Mouse (Mus musculus) cerebellum, adult 9-10 months (tissue): ENCODE measurements at regions not wholly inside any gene's neighbourhood (a gene's known extent, or its start where the extent isn't known, plus 50 kb on each side); places are given as distances from the start of the nearest gene placed in this dataset.

Experiments
- DNase-seq: peaks from one replicate; pipeline ENCODE4 v3.0.0; 2022

DNA sequence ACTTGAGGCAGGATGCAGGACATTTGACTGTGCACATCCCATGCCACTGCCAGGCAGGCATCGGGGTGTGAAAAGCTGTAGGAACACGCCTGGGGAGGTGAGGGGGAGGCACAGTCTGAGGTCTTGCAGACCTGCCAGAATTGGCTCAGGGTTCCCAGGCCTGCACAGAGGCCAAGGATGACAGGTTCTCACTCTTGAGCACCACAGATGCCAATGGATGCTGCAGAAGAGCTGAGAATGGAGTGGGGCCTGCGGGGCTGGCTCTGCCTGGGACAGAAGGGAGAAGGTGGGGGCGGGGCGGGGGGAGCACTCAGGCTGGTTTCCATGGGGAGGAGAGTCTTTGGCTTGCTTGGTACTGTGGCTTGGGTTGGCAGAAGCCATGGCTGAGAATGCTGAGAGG, 469.2 kb upstream of the Syt1 start:
- peak; percentile 47 for DNase-seq

DNA sequence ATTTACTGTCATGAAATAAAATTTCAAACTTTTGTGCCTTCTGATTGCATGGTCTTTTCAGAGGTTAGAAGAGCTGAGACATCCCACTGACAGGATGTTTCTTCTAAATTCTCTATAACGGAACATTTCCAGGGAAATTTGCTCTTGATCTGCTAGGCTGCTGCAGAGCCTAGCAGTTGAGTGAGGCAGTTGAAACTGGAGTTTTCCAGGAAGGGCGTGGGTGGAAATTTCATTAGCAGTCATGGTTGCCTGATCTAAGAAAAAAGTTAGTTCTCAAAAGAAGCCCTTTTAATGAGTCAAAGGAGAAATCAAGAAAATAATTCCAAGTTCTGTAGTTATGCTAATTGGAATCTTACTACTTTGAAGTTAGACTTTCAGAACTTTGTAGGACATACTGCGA, 455.7 kb upstream of the Syt1 start:
- no peak for DNase-seq

DNA sequence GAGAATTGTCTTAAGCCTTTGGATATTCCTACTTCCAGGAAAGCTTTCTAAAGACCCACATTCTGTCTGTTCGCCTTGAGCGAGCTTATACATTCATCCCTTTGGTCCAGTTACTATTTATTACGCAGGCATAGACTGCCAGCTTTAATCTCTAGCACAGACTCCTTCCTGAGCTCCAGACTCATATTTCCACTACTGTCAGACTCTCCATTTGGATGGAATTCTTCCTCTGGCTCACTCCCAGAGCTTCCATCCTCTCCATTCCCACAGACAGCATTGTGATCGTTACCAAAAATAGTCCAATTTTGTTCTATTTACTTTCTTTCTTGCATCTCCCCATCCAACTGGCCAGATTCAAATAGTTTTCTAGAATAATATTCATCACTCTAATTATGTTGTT, 420.3 kb upstream of the Syt1 start:
- DNase-seq = peak; percentile 13

DNA sequence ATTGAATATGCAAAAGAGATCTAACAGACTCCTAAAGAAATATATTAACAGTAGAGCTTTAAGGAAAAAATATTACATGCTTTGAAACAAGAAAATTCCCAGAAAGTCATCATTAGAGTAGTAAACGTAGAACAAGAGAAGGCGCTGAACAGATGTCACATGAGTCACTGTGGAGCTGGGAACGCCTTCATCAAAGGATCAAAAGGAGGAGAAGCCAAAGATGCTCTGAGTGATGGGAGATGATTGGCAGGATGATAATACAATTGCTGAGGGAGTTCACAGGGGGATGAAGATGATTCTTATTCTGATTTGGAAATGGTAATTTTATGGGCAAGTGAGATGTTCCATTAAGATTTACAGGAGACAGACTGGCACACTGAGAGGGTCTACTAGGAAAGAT, 417.1 kb upstream of the Syt1 start:
- DNase-seq = no peak

DNA sequence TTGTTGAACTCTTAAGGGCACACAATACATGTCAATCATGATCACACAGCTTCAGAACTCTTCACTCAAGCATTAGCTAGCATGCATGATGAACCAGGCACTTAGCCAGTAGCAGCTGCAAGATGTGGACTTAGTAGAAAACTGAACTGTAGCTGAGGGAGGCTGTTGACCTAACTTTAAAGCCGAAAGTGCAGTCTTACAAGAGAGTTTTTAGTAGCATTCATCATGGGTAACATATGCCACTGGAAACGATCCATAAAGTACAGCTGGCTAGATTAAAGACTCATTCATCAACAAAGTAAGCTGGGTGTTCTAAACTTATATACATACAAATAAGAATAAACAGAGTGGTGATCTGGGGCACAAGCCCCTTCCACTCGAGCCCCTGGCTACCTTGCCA, 396.2 kb upstream of the Syt1 start:
- no peak for DNase-seq

DNA sequence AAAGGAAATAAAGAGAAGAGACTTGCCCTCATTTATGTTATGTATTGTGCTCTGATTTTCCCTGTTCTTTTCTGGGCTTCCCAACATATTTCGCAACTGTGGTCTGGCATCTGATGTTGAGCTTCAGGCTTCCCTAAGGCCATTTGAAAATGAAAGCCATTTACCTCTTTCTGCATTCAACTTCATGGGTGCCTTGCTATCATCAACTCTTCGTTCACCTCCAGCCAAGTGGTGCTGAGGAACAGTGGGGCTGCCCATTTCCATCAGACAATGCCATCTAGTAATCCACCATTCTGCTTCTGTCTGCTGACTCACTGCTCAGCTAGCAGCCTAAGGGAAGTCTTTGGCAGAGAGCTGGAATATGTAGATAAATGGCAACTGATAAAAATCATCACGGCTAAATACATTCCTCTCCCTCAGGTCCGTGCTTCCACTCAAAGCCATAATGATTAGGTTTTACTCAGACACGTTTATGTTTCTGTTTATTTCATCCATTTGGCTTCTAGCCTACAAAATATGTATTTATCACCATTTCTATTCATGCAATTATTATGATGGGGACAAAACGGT, 394.4 kb upstream of the Syt1 start:
- DNase-seq = no peak

DNA sequence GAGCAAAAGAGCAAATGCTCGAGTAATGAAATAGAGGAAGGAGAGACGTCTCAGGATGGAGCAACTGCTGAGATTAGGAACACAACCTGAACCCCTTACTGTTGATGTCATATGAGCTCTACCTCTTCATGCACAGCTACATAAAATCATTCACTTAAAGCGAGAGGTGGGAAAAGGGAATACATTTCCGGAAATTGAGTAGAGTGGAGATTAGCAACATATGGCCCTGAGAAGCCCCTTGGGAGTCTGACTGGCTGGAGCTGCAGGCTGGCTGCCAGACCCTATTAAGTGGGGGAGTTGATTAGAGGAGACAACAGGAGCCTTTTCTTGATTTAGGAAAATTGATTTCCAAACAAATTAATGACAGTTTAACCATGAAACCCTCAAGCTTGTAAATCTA, 373.0 kb upstream of the Syt1 start:
- no peak for DNase-seq

DNA sequence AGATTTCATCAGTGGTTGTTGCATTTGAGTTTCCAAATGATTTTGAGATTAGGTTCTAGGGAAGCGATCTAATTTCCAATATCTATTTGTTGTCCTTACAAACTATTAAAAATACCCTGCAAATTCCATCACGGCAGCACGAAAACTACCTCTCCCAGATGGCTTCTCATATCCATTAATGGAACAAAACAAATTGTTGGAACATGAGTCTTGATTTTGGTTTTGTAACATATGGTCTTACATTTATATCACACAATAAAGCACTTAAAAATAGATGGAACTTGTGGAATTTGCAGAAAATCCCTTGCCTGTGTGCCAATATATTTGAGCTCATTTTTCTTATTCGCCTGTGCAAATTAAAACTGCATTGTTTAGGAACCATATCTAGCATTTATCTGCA, 368.1 kb upstream of the Syt1 start:
- peak; percentile 51 for DNase-seq

DNA sequence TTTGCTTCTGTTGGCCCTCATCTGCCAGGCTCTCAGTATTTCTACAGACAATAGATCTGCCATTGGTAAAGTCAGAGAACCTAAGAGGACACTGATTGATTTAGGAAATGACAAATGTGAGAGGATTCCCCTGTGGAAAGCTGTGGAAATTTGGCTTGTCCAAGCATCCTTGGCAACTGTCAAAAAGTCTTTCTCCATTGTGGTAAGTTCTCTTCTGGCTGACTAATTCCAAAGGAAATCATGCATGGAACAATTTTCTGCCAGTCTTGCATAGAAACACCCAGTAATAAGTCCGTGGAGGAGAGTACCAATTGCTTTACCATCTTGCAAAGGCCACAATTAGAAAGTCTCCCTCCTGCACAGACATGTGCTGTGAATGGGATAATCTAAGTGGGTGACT, 349.4 kb upstream of the Syt1 start:
- DNase-seq = no peak

DNA sequence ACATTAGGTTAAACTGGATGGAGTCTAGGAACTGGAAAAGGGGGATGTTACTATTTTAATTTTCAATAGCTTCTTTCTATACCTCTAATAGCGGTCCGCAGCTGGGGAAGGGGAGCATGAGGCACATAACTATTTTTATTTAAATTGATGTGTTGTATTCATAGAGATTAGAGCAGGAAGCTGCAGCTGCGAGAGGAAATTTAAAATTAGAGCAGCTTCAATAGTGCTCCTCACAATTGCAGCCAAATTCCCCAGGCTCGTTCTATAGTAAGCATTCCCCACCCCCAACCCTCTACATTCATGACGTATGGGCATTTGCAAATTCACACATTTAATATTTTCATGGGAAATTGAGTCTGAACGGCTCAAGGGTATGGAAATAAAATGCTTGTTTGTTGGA, 348.0 kb upstream of the Syt1 start:
- no peak for DNase-seq

DNA sequence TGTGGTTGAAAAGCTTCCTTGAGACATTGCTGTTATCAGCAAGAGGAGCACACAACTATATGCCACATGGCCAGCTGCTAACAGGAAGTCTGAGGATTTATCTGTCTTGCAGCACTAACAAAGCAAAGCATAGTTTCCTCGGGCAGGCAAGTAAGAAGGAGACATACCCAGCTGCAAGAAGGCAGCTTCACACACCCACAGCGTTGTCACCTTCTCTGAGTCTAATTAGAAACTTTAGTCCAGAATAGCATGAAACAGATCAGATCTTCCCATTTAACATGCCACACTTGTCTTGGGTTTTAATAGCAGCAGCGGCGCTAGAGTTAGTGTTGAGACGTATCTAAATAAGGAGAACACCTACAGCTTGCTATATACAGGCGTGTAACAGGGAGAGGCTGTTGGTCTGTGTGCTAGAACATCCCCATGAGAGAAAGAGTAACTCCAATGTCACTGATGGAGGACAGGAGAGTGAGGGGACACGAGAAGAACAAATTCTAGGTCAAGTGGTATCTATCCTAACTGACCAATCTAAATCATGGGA, 322.1 kb upstream of the Syt1 start:
- no peak for DNase-seq

DNA sequence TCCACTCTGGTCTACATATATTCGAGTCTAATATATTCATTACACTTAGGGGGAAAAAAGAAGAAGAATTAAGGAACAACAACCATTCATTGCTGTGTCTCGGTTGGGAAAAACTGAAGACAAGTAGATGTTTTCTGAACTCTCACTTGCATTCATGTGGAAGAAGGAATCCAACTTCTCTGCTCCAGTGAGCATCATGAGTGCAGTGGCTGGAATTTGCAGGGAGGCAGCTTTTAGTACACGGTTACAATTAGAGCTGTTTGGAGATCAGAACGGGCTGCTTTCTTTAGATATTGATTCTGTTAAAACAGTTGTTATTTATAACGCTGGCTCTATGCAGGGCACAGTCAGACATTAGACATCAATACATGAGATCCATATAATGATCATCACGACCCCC, 298.5 kb upstream of the Syt1 start:
- no peak for DNase-seq

DNA sequence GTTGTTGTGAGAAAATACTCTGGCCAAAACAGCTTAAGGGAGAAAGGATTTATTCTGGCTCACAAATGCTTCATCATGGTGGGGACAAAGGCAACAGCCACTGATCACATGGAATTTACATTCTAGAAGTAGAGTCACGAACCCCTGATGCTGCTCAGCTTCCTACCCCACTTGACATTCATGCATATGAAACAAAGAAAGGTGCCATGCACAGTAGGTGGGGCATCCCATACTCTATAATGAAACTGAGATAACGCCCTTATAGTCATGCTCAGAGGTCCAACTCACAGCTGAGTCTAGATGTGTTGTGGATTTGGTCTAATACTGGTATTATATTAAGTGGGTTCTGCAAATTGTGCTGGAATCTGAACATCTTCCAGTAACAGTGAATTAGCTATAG, 289.4 kb upstream of the Syt1 start:
- no peak for DNase-seq

DNA sequence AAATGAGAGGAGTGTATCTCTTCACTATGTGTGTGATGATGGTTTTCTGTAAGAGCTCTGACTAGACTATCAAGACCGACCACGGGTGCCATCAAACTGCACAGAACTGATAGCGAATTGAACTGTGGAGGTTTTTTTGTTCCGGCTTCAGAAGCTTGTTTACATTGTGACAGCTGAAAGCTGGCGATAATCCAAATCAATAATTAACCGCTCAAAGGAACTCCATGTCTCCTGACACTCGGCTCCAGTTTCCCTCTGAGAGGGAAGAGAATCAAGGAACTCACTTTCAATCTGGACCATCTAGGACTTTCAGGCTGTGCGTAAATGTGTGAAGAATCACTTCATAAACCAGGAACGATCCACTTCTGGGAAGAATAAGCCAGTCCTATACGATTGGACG, 289.0 kb upstream of the Syt1 start:
- DNase-seq = no peak

DNA sequence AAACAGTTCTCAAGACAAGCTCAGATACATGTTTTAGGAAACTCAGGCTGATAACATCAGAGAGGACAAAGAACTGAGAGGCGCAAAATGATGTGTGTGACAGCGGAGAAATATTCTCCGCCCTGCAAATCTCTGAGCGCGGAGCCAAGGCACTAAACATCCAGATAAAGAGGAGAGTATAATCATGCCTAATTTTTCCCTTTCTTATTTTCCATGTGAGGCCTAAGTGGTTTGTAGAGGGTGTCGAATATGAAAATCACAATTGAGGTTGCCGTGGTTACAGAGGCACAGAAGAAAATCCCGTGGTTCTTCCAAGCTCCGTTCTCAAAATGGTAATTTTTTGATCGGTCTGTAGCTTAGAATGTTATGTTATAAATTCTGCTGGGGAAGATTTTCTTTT, 272.6 kb upstream of the Syt1 start:
- no peak for DNase-seq

DNA sequence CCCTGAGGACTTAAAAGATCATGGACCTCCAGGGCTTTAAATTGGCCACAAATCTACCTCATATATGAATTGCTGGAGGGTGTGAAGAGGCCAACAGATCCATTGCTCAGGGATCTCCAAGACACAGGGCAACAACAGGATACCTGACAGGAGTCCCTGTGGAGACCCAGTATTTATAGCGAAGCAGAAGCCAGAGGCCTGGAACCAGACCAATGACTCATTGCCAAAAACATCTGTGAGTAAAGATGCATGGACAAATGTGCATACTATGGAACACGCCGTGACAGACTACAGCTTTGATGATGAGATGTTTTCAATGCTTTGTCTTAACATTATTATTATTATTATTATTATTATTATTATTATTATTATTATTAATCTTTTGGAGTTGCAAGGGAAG, 239.0 kb upstream of the Syt1 start:
- no peak for DNase-seq

DNA sequence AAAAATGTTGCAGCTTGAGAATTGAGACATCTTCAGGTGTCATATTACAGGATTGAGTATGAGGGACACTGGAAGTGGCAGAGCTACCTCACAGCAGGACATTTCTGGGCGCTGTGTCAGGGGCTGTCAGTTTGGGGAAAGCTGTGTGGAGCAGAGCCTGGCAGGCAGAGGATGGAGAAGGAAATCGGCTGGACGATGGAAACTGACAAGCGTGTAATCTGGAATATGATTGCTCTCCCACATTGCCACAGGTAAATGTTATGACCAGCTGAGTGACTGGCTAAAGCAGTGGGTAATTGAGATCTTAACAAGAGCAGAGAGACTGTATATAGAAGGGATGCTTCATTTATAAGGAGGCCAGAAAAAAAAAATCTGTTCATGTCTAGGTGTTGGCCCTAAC, 235.5 kb upstream of the Syt1 start:
- peak; percentile 89 for DNase-seq

DNA sequence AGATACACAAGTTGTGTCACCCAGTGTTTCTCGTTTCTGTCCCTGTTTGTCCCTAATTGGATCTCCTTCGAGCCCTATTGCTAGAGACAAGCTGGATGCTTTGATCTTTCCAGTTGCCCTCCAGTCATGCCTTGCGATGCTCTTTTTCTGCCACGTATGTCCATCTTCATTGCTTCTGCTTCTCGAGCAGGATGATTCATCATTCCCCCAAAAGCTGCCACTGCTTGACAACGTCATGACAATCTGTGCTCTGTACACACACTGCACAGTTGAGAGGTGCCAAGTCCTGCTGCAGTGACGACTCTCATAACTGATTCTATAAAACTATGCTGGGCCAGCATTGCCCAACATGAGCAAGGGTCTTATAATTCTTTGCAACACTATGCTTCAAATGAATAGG, 226.2 kb upstream of the Syt1 start:
- DNase-seq = no peak

DNA sequence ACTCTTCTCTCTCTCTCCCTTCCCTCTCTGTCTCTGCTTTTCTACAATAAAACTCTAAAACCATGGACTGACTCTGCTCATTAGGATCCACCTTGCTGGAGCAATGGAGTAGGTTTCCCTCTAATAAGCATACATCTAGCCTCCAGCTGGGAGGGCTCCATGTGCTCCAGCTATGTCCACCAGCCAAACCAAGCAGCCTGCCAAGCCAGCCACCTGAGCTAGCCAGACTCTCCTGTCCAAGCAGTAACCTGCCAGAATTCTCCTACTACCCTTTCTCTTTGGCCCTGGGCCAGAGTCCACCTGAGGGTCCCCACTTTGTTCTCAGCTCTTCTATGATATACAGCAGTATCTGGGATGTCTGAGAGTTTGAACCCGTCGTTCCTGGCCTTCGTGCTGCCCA, 216.2 kb upstream of the Syt1 start:
- peak; percentile 66 for DNase-seq

DNA sequence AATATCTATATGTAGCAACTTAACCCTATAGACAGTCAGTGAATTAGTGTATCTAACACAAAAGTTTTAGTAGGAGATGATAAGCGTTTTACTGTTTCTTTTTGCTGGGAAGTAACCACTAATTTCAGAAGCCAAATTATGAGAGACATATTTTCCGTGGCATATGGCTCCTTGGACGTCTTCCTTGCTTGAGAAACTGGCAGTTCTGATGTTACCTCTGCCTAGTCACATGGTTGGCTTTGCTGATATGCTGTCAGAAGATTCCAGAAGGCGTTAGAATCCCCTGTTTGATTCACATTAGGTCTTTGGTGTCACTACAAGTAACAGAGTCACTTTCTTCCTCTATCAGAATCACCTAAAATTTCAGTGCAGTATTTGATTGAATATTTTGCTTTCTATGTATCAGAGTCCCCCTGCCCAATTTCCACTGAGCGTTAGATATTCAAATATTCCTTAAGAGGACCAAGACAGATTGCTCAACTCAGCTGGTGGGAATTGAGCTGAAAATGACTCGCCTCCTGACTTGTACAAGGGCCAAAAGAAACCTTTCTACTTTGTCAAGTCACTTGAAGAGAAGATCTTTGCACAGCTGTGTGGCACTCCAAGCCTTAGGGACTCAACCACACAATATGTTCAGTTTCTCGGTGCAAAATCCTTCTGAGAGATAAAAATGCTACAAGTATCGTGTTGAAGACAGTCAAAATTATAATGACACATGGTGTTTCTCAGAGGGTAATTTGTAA, 178.2 kb upstream of the Syt1 start:
- DNase-seq = peak; percentile 82

DNA sequence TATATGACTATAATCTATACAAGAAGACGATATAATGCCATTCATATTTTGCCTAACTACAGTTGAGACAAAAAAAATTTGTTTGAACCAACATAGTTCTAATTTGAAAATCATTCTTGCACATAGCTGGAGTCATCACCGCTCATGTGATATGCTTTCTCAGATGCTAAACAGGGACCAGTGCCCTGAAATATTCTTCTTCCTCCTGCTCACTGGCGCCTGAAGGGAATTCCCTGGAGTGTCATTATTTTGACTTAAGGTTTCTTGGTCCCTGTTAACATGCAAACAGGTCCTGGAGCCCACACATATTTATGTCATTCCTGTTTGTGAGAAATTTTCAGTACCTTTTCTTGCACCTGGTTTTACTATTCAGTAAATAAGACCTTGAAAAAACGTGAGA, 177.5 kb upstream of the Syt1 start:
- DNase-seq = peak; percentile 41

DNA sequence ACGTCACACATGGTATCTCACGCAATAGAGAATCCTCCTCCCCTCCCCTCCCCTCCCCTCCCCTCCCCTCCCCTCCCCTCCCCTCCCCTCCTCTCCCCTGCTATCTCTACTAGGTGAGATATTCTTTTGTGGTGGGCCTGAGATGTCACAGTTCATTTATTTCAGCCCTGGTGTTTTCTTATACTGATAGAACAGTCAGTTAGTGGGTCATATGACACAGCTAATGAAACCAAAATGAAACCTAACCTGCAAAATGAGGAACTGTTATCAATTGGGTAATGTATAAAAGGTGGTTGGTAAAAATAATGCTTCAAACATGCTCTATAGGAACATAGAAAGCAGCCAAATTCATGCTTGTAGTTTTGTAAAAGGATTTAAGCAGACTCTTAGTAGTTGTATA, 174.5 kb upstream of the Syt1 start:
- DNase-seq = no peak

DNA sequence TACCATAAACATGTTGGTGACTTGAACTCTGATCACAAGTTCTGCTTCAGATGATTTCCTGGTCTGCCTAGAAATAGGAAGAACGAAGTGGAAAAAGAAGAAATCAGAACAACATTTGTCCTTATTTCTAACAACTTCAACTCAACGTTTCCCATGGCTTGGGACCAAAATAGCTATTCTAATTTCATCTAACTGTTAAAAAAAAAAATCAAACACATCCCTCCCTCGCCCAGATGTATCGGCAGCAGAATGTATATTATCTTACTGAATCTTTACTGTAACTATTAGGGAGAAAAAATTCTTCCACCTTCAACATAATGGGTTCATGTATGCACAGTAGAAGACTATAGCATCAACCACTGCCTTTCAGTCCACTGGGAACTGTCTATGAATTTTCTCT, 169.7 kb upstream of the Syt1 start:
- no peak for DNase-seq

DNA sequence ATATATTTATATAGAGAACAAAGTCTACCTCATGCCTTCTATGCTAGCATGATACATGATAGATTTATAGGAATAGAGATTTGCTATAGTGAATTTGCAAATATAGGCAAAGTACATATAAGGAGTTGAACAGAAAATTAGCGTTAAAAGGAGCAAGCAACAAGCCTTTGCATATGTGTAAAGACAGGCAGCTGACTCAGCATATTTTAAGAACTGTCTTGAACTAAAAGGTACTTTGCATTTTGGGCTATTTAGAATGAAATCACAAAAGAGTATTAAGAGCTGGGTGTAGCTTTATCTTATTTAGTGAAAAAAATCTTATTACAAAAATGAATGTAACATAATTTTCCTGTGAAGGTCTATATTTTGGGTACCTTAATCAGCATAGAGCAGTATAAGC, 149.9 kb upstream of the Syt1 start:
- DNase-seq = no peak

DNA sequence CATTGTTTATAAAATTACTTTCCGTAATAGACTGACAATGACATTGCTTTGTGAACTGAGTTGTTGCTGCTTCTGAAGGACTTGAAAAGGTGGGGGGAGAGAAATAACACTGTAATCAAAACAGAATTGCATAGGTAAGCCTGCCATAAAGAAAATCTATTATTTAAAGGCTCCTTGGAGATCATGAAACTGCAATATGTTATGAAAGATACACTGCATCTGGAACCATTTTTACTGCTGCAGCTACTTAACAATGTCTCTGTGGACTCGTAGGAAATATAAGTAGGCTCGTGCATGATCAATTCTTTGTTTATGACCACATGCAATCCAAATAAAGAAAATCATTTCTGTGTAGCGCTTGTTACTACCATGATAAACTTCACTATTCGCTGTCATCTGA, 145.0 kb upstream of the Syt1 start:
- no peak for DNase-seq
